Mouse (Mus musculus) C2C12 (cell line): ENCODE measurements around the gene Armh3.

Experiments used
- CTCF ChIP-seq: IDR thresholded peaks from one replicate; pipeline ENCODE4 v1.5.1; 2011; ENCODE audit not compliant: control insufficient read depth, insufficient read depth, insufficient read length
- MYOD1 ChIP-seq: IDR thresholded peaks from one replicate; pipeline ENCODE4 v1.6.1; 2011; ENCODE audit warnings: low read depth; ENCODE audit not compliant: control insufficient read depth, insufficient read length
- MYOG ChIP-seq: IDR thresholded peaks from one replicate; pipeline ENCODE4 v1.6.1; 2011; ENCODE audit not compliant: control insufficient read depth, insufficient read length; ENCODE audit errors: extremely low read depth
- USF1 ChIP-seq: IDR thresholded peaks from one replicate; pipeline ENCODE4 v1.6.1; 2011; ENCODE audit warnings: low read depth, mild to moderate bottlenecking, control low read depth, moderate library complexity

- TF ChIP-seq USF1, result no peak
- no peak for TF ChIP-seq CTCF
- no peak for TF ChIP-seq MYOD1
- TF ChIP-seq MYOG, result no peak
Observed at GRCm38 (mm10) chr19:45835490-45835889, 162.8 kb downstream of the Armh3 start.
